Comparison of ENCODE assay signal across 11 mouse cellular contexts in the genomic region with DNA sequence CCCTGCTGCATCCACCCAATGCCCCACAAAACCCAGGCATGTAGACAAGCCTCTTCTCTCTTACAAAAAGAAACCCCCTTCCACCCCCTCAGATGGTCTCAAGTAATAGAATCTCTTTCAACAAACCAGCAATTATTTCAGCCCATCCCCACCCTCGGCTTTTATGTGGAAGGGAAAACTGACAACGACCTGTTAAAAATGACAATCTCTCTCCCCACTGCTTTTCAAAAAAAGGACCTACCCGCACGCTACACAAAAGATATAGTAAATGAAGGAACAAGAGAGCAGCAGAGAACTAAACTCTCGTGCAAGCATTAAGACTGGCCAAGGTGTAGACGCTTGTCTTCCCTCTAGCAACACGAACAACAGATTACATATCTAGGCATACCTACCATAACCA.
DNase-seq lines count a peak whose midpoint lies in the region; ATAC-seq and TF ChIP-seq lines count a peak whose summit lies in the region.
"Had no signal": no experiment of that assay in that cellular context is flagged by ENCODE, and none has a peak within 500 bp of the region (broad histone marks: within the 10 kb centered on the region; RNA-seq: fewer than 3 reads in every experiment).

No protein-coding gene starts in this region.

- no peaks in the 10 kb centered on the region for H3K79me2 ChIP-seq in heart, adult 2 months (replicated peaks; ENCODE audit: control insufficient read depth, insufficient read depth, low read length)

- no peak for TF ChIP-seq POLR2A in heart, adult 2 months (IDR thresholded peaks at IDR 0.05; ENCODE audit: insufficient read depth, low read depth, low read length)

- no peak for TF ChIP-seq EP300 in heart, adult 2 months (IDR thresholded peaks at IDR 0.05; ENCODE audit: insufficient read depth, low read depth, low read length)
- TF ChIP-seq EP300 in stomach, postnatal 0 days (optimal IDR thresholded peaks at IDR 0.05) = no peak

- H3K4me3 ChIP-seq in heart, embryonic 11.5 days (ENCODE audit: low read depth, low read length) = no peak overlapping the region
- H3K4me3 ChIP-seq in heart, adult 2 months = no peak overlapping the region
- no peak overlapping the region for H3K4me3 ChIP-seq in stomach, embryonic 14.5 days (ENCODE audit: low read depth, low read length)
- no peak overlapping the region for H3K4me3 ChIP-seq in stomach, postnatal 0 days (ENCODE audit: low read depth, low read length)
- H3K4me3 ChIP-seq in limb, embryonic 13.5 days = 0 out of 2 replicates have a peak overlapping the region, but pooled peaks have one; percentile 9
- H3K4me3 ChIP-seq: myocyte had no signal

- intact Hi-C loops in heart, adult 2 months (cut with DNase I) = no loop called here

- H3K27ac ChIP-seq in heart, embryonic 11.5 days (ENCODE audit: low read depth, low read length) = no peak overlapping the region
- no peak overlapping the region for H3K27ac ChIP-seq in heart, adult 2 months
- H3K27ac ChIP-seq in stomach, embryonic 14.5 days (ENCODE audit: low read length) = no peak overlapping the region
- no peak overlapping the region for H3K27ac ChIP-seq in stomach, postnatal 0 days (replicated peaks)
- H3K27ac ChIP-seq in limb, embryonic 13.5 days = no peak overlapping the region

- no peak for DNase-seq in heart, adult 2 months
- DNase-seq in stomach, postnatal 0 days (ENCODE audit: low spot score) = no peak
- no peak for DNase-seq in cerebellum, adult 8-10 months
- no peak for DNase-seq in urinary bladder, postnatal 14 days (ENCODE audit: low spot score)
- DNase-seq in layer of hippocampus, postnatal 36 days = no peak
- DNase-seq: lung, adult 18-20 months; spleen, adult 18-20 months had no signal

- H3K4me1 ChIP-seq in heart, embryonic 11.5 days (ENCODE audit: control insufficient read depth, insufficient read depth, low read length) = peaks cover 3% of the 10 kb centered on the region; the same call in 1 of the 2 replicates
- H3K4me1 ChIP-seq in heart, adult 2 months (ENCODE audit: control insufficient read depth, insufficient read depth, low read length) = no peaks in the 10 kb centered on the region
- H3K4me1 ChIP-seq in stomach, embryonic 14.5 days (ENCODE audit: control insufficient read depth, insufficient read depth, low read length) = no peaks in the 10 kb centered on the region
- no peaks in the 10 kb centered on the region for H3K4me1 ChIP-seq in stomach, postnatal 0 days (replicated peaks; ENCODE audit: control insufficient read depth, insufficient read depth)
- peaks cover 21% of the 10 kb centered on the region for H3K4me1 ChIP-seq in limb, embryonic 13.5 days

- no peak for ATAC-seq in heart, embryonic 11.5 days (replicated peaks; ENCODE audit: insufficient number of reproducible peaks, low FRiP score, low TSS enrichment)
- ATAC-seq in stomach, embryonic 14.5 days (ENCODE audit: insufficient number of reproducible peaks, insufficient read depth, low FRiP score, low read depth) = no peak
- no peak for ATAC-seq in stomach, postnatal 0 days (ENCODE audit: low FRiP score, low TSS enrichment)
- ATAC-seq in limb, embryonic 13.5 days (ENCODE audit: low FRiP score, low read depth) = no peak

- H3K9me3 ChIP-seq in heart, embryonic 11.5 days (replicated peaks; ENCODE audit: control insufficient read depth, low read length) = no peaks in the 10 kb centered on the region
- no peaks in the 10 kb centered on the region for H3K9me3 ChIP-seq in stomach, embryonic 14.5 days (ENCODE audit: control insufficient read depth, low read depth, low read length)
- no peaks in the 10 kb centered on the region for H3K9me3 ChIP-seq in stomach, postnatal 0 days (ENCODE audit: control insufficient read depth, low read length)
- no peaks in the 10 kb centered on the region for H3K9me3 ChIP-seq in limb, embryonic 13.5 days

- no peaks in the 10 kb centered on the region for H3K36me3 ChIP-seq in heart, embryonic 11.5 days (ENCODE audit: control insufficient read depth, insufficient read depth, low read length)
- no peaks in the 10 kb centered on the region for H3K36me3 ChIP-seq in heart, adult 2 months (ENCODE audit: control insufficient read depth, insufficient read depth, low read length)
- H3K36me3 ChIP-seq in stomach, embryonic 14.5 days (ENCODE audit: control insufficient read depth, insufficient read depth, low read length) = no peaks in the 10 kb centered on the region
- no peaks in the 10 kb centered on the region for H3K36me3 ChIP-seq in stomach, postnatal 0 days (ENCODE audit: control insufficient read depth, insufficient read depth, low read length)
- no peaks in the 10 kb centered on the region for H3K36me3 ChIP-seq in limb, embryonic 13.5 days

- H3K9ac ChIP-seq in heart, embryonic 11.5 days (ENCODE audit: low read depth, low read length) = no peak overlapping the region
- H3K9ac ChIP-seq in heart, adult 2 months (ENCODE audit: low read depth, low read length) = no peak overlapping the region
- H3K9ac ChIP-seq in stomach, embryonic 14.5 days (replicated peaks; ENCODE audit: low read depth, low read length) = no peak overlapping the region
- H3K9ac ChIP-seq in stomach, postnatal 0 days (ENCODE audit: low read length) = no peak overlapping the region
- H3K9ac ChIP-seq in limb, embryonic 13.5 days = no peak overlapping the region

- H3K4me2 ChIP-seq in heart, embryonic 11.5 days = peak overlapping the region; percentile 40
- H3K4me2 ChIP-seq in stomach, embryonic 14.5 days (replicated peaks; ENCODE audit: low read depth, low read length) = peak overlapping the region; percentile 13; the same call in 1 of the 2 replicates
- no peak overlapping the region for H3K4me2 ChIP-seq in stomach, postnatal 0 days (replicated peaks; ENCODE audit: low read depth)
- peak overlapping the region; percentile 55 for H3K4me2 ChIP-seq in limb, embryonic 13.5 days (replicated peaks)

- 70% methylated on average over 7 of the region's 7 CpGs for WGBS in heart, embryonic 11.5 days (ENCODE audit: insufficient replicate concordance)
- WGBS in heart, adult 2 months = 60% methylated on average over 7 of the region's 7 CpGs
- WGBS in stomach, embryonic 14.5 days = 51% methylated on average over 7 of the region's 7 CpGs
- WGBS in stomach, postnatal 0 days = 55% methylated on average over 7 of the region's 7 CpGs
- WGBS in limb, embryonic 13.5 days = 41% methylated on average over 7 of the region's 7 CpGs

- no peak for TF ChIP-seq CTCF in heart, adult 2 months (IDR thresholded peaks at IDR 0.05)
- TF ChIP-seq CTCF in stomach, postnatal 0 days (IDR thresholded peaks at IDR 0.05; ENCODE audit: low read depth) = no peak

- no peaks in the 10 kb centered on the region for H3K27me3 ChIP-seq in heart, embryonic 11.5 days (ENCODE audit: control insufficient read depth, insufficient read depth, low read length)
- H3K27me3 ChIP-seq in heart, adult 2 months (ENCODE audit: control insufficient read depth, insufficient read depth, low read length) = no peaks in the 10 kb centered on the region
- H3K27me3 ChIP-seq in stomach, embryonic 14.5 days (ENCODE audit: control insufficient read depth, insufficient read depth, low read length) = no peaks in the 10 kb centered on the region
- H3K27me3 ChIP-seq in stomach, postnatal 0 days (ENCODE audit: control insufficient read depth, insufficient read depth, low read length) = no peaks in the 10 kb centered on the region
- H3K27me3 ChIP-seq in limb, embryonic 13.5 days = 0 out of 2 replicates have a peak, but pooled peaks cover 4% of the 10 kb centered on the region
